Mouse (Mus musculus): Measurements from ENCODE around the gene Prrg4. TPM values are rescaled to one million over a fixed set of nuclear protein-coding genes. Genes with fewer than 3 reads are reported as not detected.
A peak's percentile ranks its signal among the peaks of the same experiment; 100 is the strongest.
"Not testable (repeated sequence)": the region's sequence is repeated elsewhere in the genome, so short reads cannot be mapped to it uniquely, and the experiment has no call there.

The Prrg4 gene
- total and polyA plus RNA-seq, 3 experiments, result 13.9 to 24.4 (median 21.0) TPM

DNA sequence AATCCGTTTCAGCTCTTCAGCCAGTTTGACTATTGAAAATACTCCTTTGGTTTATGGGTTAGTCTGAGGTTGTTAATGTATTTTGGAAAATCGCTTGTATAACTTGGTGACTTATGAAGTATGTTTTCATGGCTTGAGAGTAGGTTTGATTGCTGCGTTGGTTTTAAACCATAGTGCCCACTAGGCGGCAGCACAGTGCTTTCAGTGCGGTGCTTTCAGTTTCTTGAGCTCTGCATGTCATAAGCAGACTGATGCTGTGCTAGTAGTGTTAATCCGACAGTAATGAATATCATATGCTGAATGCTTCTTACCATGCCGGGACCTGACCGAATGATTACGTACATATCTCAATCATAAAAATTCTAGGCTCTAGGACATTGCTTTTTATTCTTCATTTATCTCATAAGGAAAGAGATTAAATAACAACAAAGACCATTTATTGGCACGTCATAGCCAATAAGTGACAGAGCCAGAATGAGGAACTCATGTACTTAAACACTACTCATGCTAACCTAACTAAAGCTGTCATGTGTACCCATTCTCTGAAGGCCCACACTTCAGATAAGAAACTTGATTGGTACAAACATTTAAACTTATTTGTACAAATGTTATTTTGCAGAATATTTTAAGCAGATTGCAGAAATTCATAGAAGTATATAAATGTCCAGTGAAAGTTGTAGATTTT, 38.3 kb upstream of the Prrg4 start (continued):
- TF ChIP-seq ZNF384 (IDR thresholded peaks at IDR 0.05; ENCODE audit: low read depth, low read length) (no peak), MYC (IDR thresholded peaks at IDR 0.05; ENCODE audit: low read depth, low read length) (peak; percentile 72), HCFC1 (IDR thresholded peaks at IDR 0.05; ENCODE audit: low read depth, low read length) (peak; percentile 39), MAX (IDR thresholded peaks at IDR 0.05; ENCODE audit: low read length) (0 out of 2 replicates have a peak, but pooled peaks have one; percentile 21), ZC3H11A (IDR thresholded peaks at IDR 0.05; ENCODE audit: low read depth, low read length) (peak; percentile 76), MEF2A (IDR thresholded peaks at IDR 0.05; ENCODE audit: borderline replicate concordance, low read depth, low read length) (peak; percentile 54; the same call in 1 of the 2 replicates), NELFE (IDR thresholded peaks at IDR 0.05; ENCODE audit: low read depth, low read length) (peak; percentile 63; the same call in 1 of the 2 replicates), SMC3 (IDR thresholded peaks at IDR 0.05; ENCODE audit: low read depth, low read length) (peak; percentile 90), CHD1 (IDR thresholded peaks at IDR 0.05; ENCODE audit: low read depth, low read length) (no peak), SIN3A (IDR thresholded peaks at IDR 0.05; ENCODE audit: low read length) (peak; percentile 70), ELF1 (IDR thresholded peaks at IDR 0.05; ENCODE audit: low read depth, low read length) (no peak), POLR2A (IDR thresholded peaks at IDR 0.05; ENCODE audit: low read depth, low read length) (no peak), MXI1 (IDR thresholded peaks at IDR 0.05; ENCODE audit: low read depth, low read length) (no peak), UBTF (IDR thresholded peaks at IDR 0.05; ENCODE audit: low read depth, low read length) (no peak)

DNA sequence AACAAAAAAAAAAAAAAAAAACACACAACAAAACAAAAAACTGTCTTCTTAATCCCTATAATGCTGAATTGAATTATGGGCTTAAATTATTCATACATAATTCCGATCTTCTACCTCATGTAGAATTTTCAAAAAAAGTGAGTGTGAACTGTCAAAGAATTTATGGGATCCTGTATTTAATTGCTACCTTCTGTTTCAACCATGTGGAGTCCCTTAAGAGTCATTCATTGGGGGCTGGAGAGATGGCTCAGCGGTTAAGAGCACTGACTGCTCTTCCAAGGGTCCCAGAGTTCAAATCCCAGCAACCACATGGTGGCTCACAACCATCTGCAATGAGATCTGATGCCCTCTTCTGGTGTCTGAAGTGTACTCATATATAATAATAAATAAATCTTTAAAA, 37.7 kb upstream of the Prrg4 start:
- dilution Hi-C loops (cut with MboI; ENCODE audit: extremely low pct_ligation_motif_present, extremely low pct_unique_long_range_greater_than_20kb, low sequenced_read_pairs); H3K4me2 ChIP-seq (ENCODE audit: insufficient read depth, low read depth, poor library complexity, severe bottlenecking); H3K9ac ChIP-seq (ENCODE audit: insufficient read depth, low read depth); H3K4me3 ChIP-seq (replicated peaks in 1 of 3; ENCODE audit: low read depth in 2 of 3, low read length in 2 of 3, poor library complexity in 1 of 3); DNase-seq (ENCODE audit: extremely low read depth); H3K27me3 ChIP-seq (replicated peaks); H3K79me2 ChIP-seq (replicated peaks; ENCODE audit: control insufficient read depth, extremely low read depth, insufficient read depth, poor library complexity, severe bottlenecking); H3K4me1 ChIP-seq (ENCODE audit: control insufficient read depth in 1 of 2, insufficient read depth in 2 of 2); in situ Hi-C loops (cut with MboI; ENCODE audit: low pct_ligation_motif_present, low pct_unique_long_range_greater_than_20kb, low sequenced_read_pairs); H3K9me3 ChIP-seq (replicated peaks; ENCODE audit: low read length); H3K36me3 ChIP-seq (replicated peaks in 1 of 2; ENCODE audit: control insufficient read depth in 1 of 2, insufficient read depth in 1 of 2, low read length in 1 of 2); H3K27ac ChIP-seq (ENCODE audit: insufficient read depth, low read depth): not testable (repeated sequence)
- TF ChIP-seq TBP (conservative IDR thresholded peaks at IDR 0.05; ENCODE audit: low read depth, low read length) (peak; percentile 50; the same call in 1 of the 2 replicates), CTCF (conservative IDR thresholded peaks at IDR 0.05 in 1 of 2, IDR thresholded peaks at IDR 0.05 in 1 of 2; ENCODE audit: low read depth in 2 of 2, low read length in 2 of 2) (peak in 1 of 2 experiments; percentile 8; a peak in 1 of 4 replicates)

DNA sequence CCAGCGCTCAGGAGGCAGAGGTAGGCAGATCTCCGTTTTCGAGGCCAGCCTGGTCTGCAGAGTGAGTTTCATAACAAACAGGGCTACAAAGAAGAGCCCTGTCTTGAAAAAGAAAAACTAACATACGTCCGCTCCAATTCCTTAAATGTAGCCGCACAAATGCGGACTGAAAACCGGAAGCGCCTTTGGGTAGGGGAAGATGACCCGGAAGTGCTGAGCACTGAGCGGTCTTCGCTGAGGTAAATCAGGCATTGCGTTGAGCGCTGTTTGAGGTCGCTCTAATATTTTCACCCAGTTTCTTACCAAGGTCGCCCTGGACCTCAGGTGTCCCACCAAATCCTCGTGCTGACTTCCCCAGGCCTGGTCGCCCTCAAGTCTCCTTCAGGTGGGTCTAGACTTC, 36.4 kb upstream of the Prrg4 start:
- dilution Hi-C loops (cut with MboI; ENCODE audit: extremely low pct_ligation_motif_present, extremely low pct_unique_long_range_greater_than_20kb, low sequenced_read_pairs), result no loop called here
- Histone ChIP-seq H3K27ac (ENCODE audit: insufficient read depth, low read depth) (no peak overlapping the region), H3K4me3 (replicated peaks in 1 of 3; ENCODE audit: low read depth in 2 of 3, low read length in 2 of 3, poor library complexity in 1 of 3) (no peak overlapping the region), H3K4me2 (ENCODE audit: insufficient read depth, low read depth, poor library complexity, severe bottlenecking) (no peak overlapping the region), H3K9ac (ENCODE audit: insufficient read depth, low read depth) (no peak overlapping the region), H3K4me1 (ENCODE audit: control insufficient read depth in 1 of 2, insufficient read depth in 2 of 2) (no peaks in the 10 kb centered on the region), H3K79me2 (replicated peaks; ENCODE audit: control insufficient read depth, extremely low read depth, insufficient read depth, poor library complexity, severe bottlenecking) (no peaks in the 10 kb centered on the region), H3K9me3 (replicated peaks; ENCODE audit: low read length) (no peaks in the 10 kb centered on the region), H3K36me3 (replicated peaks in 1 of 2; ENCODE audit: control insufficient read depth in 1 of 2, insufficient read depth in 1 of 2, low read length in 1 of 2) (no peaks in the 10 kb centered on the region), H3K27me3 (replicated peaks) (no peaks in the 10 kb centered on the region)
- in situ Hi-C loops (cut with MboI; ENCODE audit: low pct_ligation_motif_present, low pct_unique_long_range_greater_than_20kb, low sequenced_read_pairs), result no loop called here
- DNase-seq (ENCODE audit: extremely low read depth), result no peak
- no peak for TF ChIP-seq ETS1 (conservative IDR thresholded peaks at IDR 0.05; ENCODE audit: low read depth, low read length)
- no peak for TF ChIP-seq RAD21 (IDR thresholded peaks at IDR 0.05; ENCODE audit: low read depth, low read length)
- TF ChIP-seq MAFK (IDR thresholded peaks at IDR 0.05; ENCODE audit: insufficient replicate concordance, low read length), result no peak
- TF ChIP-seq EP300 (IDR thresholded peaks at IDR 0.05; ENCODE audit: low read length), result no peak
- no peak for TF ChIP-seq SMC3 (IDR thresholded peaks at IDR 0.05; ENCODE audit: low read depth, low read length)
- no peak for TF ChIP-seq POLR2A (IDR thresholded peaks at IDR 0.05; ENCODE audit: low read depth, low read length)
- no peak for TF ChIP-seq CTCF (conservative IDR thresholded peaks at IDR 0.05 in 1 of 2, IDR thresholded peaks at IDR 0.05 in 1 of 2; ENCODE audit: low read depth in 2 of 2, low read length in 2 of 2)
- no peak for TF ChIP-seq RCOR1 (conservative IDR thresholded peaks at IDR 0.05; ENCODE audit: low read depth, low read length)
- no peak for TF ChIP-seq ZC3H11A (IDR thresholded peaks at IDR 0.05; ENCODE audit: low read depth, low read length)
- no peak for TF ChIP-seq TCF12 (IDR thresholded peaks at IDR 0.05; ENCODE audit: low read depth, low read length)
- no peak for TF ChIP-seq MAZ (IDR thresholded peaks at IDR 0.05; ENCODE audit: low read depth, low read length)
- no peak for TF ChIP-seq JUN (IDR thresholded peaks at IDR 0.05; ENCODE audit: insufficient read depth, low read depth, low read length)
- no peak for TF ChIP-seq IRF4 (IDR thresholded peaks at IDR 0.05; ENCODE audit: low read depth, low read length)
- no peak for TF ChIP-seq MAX (IDR thresholded peaks at IDR 0.05; ENCODE audit: low read length)
- no peak for TF ChIP-seq UBTF (IDR thresholded peaks at IDR 0.05; ENCODE audit: low read depth, low read length)
- TF ChIP-seq MEF2A (IDR thresholded peaks at IDR 0.05; ENCODE audit: borderline replicate concordance, low read depth, low read length), result no peak
- TF ChIP-seq USF1 (IDR thresholded peaks at IDR 0.05; ENCODE audit: low read depth, low read length), result no peak
- TF ChIP-seq ZKSCAN1 (IDR thresholded peaks at IDR 0.05; ENCODE audit: borderline replicate concordance, low read depth, low read length), result no peak
- TF ChIP-seq BHLHE40 (IDR thresholded peaks at IDR 0.05; ENCODE audit: low read depth, low read length), result no peak
- TF ChIP-seq NRF1 (IDR thresholded peaks at IDR 0.05; ENCODE audit: low read depth, low read length), result no peak

Measured in CH12.LX (cell line).